Mouse (Mus musculus) C2C12 (cell line): Measurements from ENCODE around the gene Shf.

Experiments
- CEBPB ChIP-seq: IDR thresholded peaks from one replicate; pipeline ENCODE4 v1.6.1; 2011; ENCODE audit warnings: low read depth, mild to moderate bottlenecking, control low read depth, moderate library complexity
- CTCF ChIP-seq: IDR thresholded peaks from one replicate; pipeline ENCODE4 v1.5.1; 2011; ENCODE audit not compliant: control insufficient read depth, insufficient read depth, insufficient read length
- FOSL1 ChIP-seq: IDR thresholded peaks from one replicate; pipeline ENCODE4 v1.8.0; 2011; ENCODE audit warnings: mild to moderate bottlenecking, low read length; ENCODE audit not compliant: poor library complexity, insufficient read depth, severe bottlenecking
- MAX ChIP-seq: IDR thresholded peaks from one replicate; pipeline ENCODE4 v1.6.1; 2011; ENCODE audit warnings: mild to moderate bottlenecking, control low read depth
- MYOD1 ChIP-seq: IDR thresholded peaks from one replicate; pipeline ENCODE4 v1.6.1; 2011; ENCODE audit warnings: low read depth; ENCODE audit not compliant: control insufficient read depth, insufficient read length
- MYOG ChIP-seq: IDR thresholded peaks from one replicate; pipeline ENCODE4 v1.6.1; 2011; ENCODE audit not compliant: control insufficient read depth, insufficient read length; ENCODE audit errors: extremely low read depth

DNA sequence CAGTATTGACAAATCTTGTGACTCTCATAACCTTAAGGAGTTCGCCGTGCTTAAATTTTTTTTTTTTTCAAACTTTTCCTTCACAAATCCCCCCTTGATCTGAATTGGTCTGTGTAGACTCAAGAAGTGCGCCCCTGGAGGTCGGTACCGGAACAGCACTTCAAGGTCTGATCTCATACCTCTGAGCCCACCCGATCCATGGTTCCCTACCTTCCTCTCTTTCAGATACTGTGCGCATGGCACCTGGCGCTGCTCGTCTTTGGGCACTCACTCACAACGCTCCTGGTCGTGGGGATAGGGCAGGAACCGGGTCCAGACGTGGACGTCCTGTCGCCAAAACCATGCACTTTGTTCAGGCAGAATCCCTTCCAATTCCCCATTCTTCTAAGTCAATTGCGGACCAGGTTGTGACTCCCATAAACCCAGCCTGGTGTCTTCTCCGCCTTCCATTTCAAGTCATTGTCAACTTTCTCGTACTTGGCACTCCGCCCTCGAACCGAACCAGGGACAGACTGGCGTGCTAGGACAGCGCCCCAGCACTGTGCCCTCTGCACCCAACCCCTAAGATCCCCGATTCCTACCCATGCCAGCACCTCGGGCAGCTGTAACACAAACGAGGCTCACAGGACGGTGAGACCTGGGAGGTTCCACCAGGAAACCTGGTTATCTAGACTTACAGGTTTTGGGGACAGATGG, 56.1 kb downstream of the Shf start:
- TF ChIP-seq CTCF = peak; percentile 33
- no peak for TF ChIP-seq MYOD1
- no peak for TF ChIP-seq MYOG
- TF ChIP-seq FOSL1 = no peak
- TF ChIP-seq MAX = no peak
- TF ChIP-seq CEBPB = no peak
